Mouse (Mus musculus) lung, postnatal 0 days (tissue): Measurements from ENCODE around the gene Map4k5.

Experiments used
- CTCF ChIP-seq: IDR thresholded peaks from 2 replicates; pipeline ENCODE4 v1.5.1; 2016; ENCODE audit warnings: antibody characterized with exemption, mild to moderate bottlenecking
- EP300 ChIP-seq: IDR thresholded peaks from 2 replicates; pipeline ENCODE4 v1.6.1; 2016; ENCODE audit warnings: antibody characterized with exemption, mild to moderate bottlenecking, control low read depth

DNA sequence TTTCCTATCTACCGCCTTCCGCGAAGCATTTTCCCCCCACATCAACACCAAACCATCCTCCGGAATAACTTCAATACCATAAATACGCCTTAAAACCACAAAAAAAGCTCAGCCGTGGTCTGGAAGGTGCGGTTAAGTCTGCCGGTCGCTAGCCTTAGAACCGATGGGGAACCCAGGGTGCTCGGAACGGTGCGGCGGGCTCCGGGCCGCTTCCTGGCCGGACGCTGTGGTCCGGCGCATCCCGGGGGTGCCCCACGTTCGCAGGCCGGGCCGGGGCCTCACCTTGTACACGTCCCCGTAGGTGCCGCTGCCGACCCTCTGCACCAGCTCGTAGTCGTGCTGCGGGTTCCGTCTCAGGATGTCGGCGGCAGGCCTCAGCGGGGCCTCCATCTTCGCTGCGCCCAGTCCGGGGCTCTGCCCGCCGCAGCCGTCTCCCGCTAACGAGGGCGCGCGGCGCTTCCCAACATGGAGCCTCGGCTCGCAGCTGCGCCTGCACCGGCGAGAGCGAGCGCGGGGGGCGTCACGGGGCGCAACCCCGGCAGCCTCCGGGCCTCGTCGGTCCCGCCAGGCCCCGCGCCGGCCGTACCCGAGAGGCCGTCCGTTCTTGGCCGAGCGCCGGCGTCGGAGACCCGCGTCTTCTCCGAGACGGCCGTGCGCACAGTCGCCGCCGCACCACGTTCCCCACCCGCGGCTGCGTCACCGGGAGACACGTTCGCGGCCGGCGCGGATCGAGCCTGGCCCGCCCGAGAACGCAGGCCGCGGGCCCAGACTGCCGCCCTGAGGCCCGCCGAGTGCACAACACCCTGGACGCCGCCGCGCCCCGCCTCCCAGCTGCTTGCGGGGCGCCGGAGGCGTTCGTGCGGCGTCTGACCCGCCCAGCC lies at the start of gene Map4k5, which contains the start of gene Atl1:
- TF ChIP-seq CTCF (peak; percentile 84), EP300 (no peak)
